Mouse (Mus musculus) forebrain, embryonic 16.5 days (tissue): ENCODE data around the gene Dcaf8. TPM values are rescaled to one million over a fixed set of nuclear protein-coding genes. Genes with fewer than 3 reads are reported as not detected.

Source experiments
- ATAC-seq: fragments of 200-750 bp; cut with Nextera tagmentation; 2 replicates; pipeline ENCODE4 v1.8.0; 2017; ENCODE audit warnings: mild to moderate bottlenecking, moderate library complexity
- H3K27ac ChIP-seq: fragments of 300-500 bp; sonication (generic); 2 replicates; pipeline ENCODE4 v1.5.1; 2014; ENCODE audit warnings: low read length, control low read depth
- H3K27me3 ChIP-seq: fragments of 300-500 bp; sonication (generic); replicated peaks from 2 replicates; pipeline ENCODE4 v1.6.1; 2014; ENCODE audit warnings: low read length; ENCODE audit not compliant: control insufficient read depth, insufficient read depth
- H3K36me3 ChIP-seq: fragments of 300-500 bp; sonication (generic); 2 replicates; pipeline ENCODE4 v1.6.1; 2014; ENCODE audit not compliant: control insufficient read depth, insufficient read depth
- H3K4me1 ChIP-seq: fragments of 300-500 bp; sonication (generic); replicated peaks from 2 replicates; pipeline ENCODE4 v1.6.1; 2014; ENCODE audit warnings: low read length; ENCODE audit not compliant: control insufficient read depth, insufficient read depth
- H3K4me2 ChIP-seq: fragments of 300-500 bp; sonication (generic); 2 replicates; pipeline ENCODE4 v1.6.1; 2014; ENCODE audit warnings: mild to moderate bottlenecking, low read length, control low read depth
- H3K4me3 ChIP-seq: fragments of 300-500 bp; sonication (generic); replicated peaks from 2 replicates; pipeline ENCODE4 v1.5.1; 2014; ENCODE audit warnings: mild to moderate bottlenecking, low read length, control low read depth
- H3K9ac ChIP-seq: fragments of 300-500 bp; sonication (generic); replicated peaks from 2 replicates; pipeline ENCODE4 v1.6.1; 2014; ENCODE audit warnings: low read depth, low read length, control low read depth
- H3K9me3 ChIP-seq: fragments of 300-500 bp; sonication (generic); 2 replicates; pipeline ENCODE4 v1.6.1; 2016; ENCODE audit warnings: low read length; ENCODE audit not compliant: control insufficient read depth
- WGBS: fragments of 180-500 bp; shearing (Covaris S2); extraction: QIAGEN DNeasy Blood & Tissue Kit; methylation state at CpG from one replicate; pipeline ENCODE4 v1.1.7; 2014; 5-methylcytosine and 5-hydroxymethylcytosine counted together
- polyA plus RNA-seq: library from polyadenylated mRNA; unstranded; fragments of >200 nt; fragmentation: Nextera tagmentation; extraction: Ambion mirVana; gene quantifications from 2 replicates; pipeline ENCODE4 v1.2.1, GENCODE M21; 2015

The Dcaf8 gene
- polyA plus RNA-seq, 1 experiment from 2014 or later = 106 TPM

- Histone ChIP-seq H3K27me3 (no peaks in the 10 kb centered on the region), H3K27ac (no peak overlapping the region), H3K9me3 (no peaks in the 10 kb centered on the region), H3K4me3 (no peak overlapping the region), H3K36me3 (peaks cover 20% of the 10 kb centered on the region), H3K9ac (no peak overlapping the region), H3K4me1 (no peaks in the 10 kb centered on the region), H3K4me2 (no peak overlapping the region)
- no peak for ATAC-seq
- 84% methylated on average over 3 of the region's 3 CpGs for WGBS
Measured at GRCm38 (mm10) chr1:172181777-172182176, 33.9 kb downstream of the Dcaf8 start.

- Histone ChIP-seq H3K9ac (no peak overlapping the region), H3K4me3 (no peak overlapping the region), H3K36me3 (peaks cover 28% of the 10 kb centered on the region), H3K9me3 (no peaks in the 10 kb centered on the region), H3K4me1 (no peaks in the 10 kb centered on the region), H3K4me2 (no peak overlapping the region), H3K27me3 (no peaks in the 10 kb centered on the region), H3K27ac (no peak overlapping the region)
- WGBS = 97% methylated on average over 6 of the region's 6 CpGs
- ATAC-seq = no peak
Measured at GRCm38 (mm10) chr1:172183056-172183455, 35.2 kb downstream of the Dcaf8 start.

- Histone ChIP-seq H3K27ac (no peak overlapping the region), H3K4me3 (no peak overlapping the region), H3K9me3 (no peaks in the 10 kb centered on the region), H3K9ac (no peak overlapping the region), H3K36me3 (peaks cover 26% of the 10 kb centered on the region), H3K4me1 (no peaks in the 10 kb centered on the region), H3K4me2 (no peak overlapping the region), H3K27me3 (no peaks in the 10 kb centered on the region)
- ATAC-seq = no peak
Measured at GRCm38 (mm10) chr1:172183915-172184314, 36.0 kb downstream of the Dcaf8 start.

GRCm38 (mm10) chr1:172186401-172187289 is 38.8 kb downstream of the Dcaf8 start:
- Histone ChIP-seq H3K27ac (no peak overlapping the region), H3K9ac (no peak overlapping the region), H3K4me3 (no peak overlapping the region), H3K4me1 (no peaks in the 10 kb centered on the region), H3K9me3 (no peaks in the 10 kb centered on the region), H3K4me2 (no peak overlapping the region), H3K36me3 (peaks cover 27% of the 10 kb centered on the region), H3K27me3 (no peaks in the 10 kb centered on the region)
- ATAC-seq = no peak
- 94% methylated on average over 10 of the region's 10 CpGs for WGBS

- Histone ChIP-seq H3K4me2 (no peak overlapping the region), H3K27ac (no peak overlapping the region), H3K4me1 (no peaks in the 10 kb centered on the region), H3K4me3 (no peak overlapping the region), H3K36me3 (peaks cover 32% of the 10 kb centered on the region), H3K27me3 (no peaks in the 10 kb centered on the region), H3K9ac (no peak overlapping the region), H3K9me3 (no peaks in the 10 kb centered on the region)
- WGBS = 70% methylated on average over 4 of the region's 4 CpGs
- no peak for ATAC-seq
Measured at GRCm38 (mm10) chr1:172188891-172189290, 41.0 kb downstream of the Dcaf8 start.

GRCm38 (mm10) chr1:172191578-172191977 is 43.7 kb downstream of the Dcaf8 start:
- ATAC-seq = no peak
- H3K36me3 ChIP-seq = peaks cover 39% of the 10 kb centered on the region
- WGBS = 97% methylated on average over 2 of the region's 2 CpGs

GRCm38 (mm10) chr1:172192217-172192616 is 44.3 kb downstream of the Dcaf8 start:
- no peaks in the 10 kb centered on the region for H3K27me3 ChIP-seq
- H3K27ac ChIP-seq = no peak overlapping the region
- WGBS = 88% methylated on average over 3 of the region's 3 CpGs
- no peak overlapping the region for H3K9ac ChIP-seq
- H3K4me1 ChIP-seq = no peaks in the 10 kb centered on the region
- peaks cover 39% of the 10 kb centered on the region for H3K36me3 ChIP-seq
- no peak overlapping the region for H3K4me2 ChIP-seq
- ATAC-seq = no peak
- no peak overlapping the region for H3K4me3 ChIP-seq
- H3K9me3 ChIP-seq = no peaks in the 10 kb centered on the region

More at GRCm38 (mm10) chr1:172191578-172191977, 43.7 kb downstream of the Dcaf8 start:
- Histone ChIP-seq H3K4me2 (no peak overlapping the region), H3K9ac (no peak overlapping the region), H3K27ac (no peak overlapping the region), H3K4me3 (no peak overlapping the region), H3K27me3 (no peaks in the 10 kb centered on the region), H3K9me3 (no peaks in the 10 kb centered on the region), H3K4me1 (no peaks in the 10 kb centered on the region)

GRCm38 (mm10) chr1:172194435-172194834 is 46.6 kb downstream of the Dcaf8 start:
- peaks cover 36% of the 10 kb centered on the region for H3K36me3 ChIP-seq
- WGBS = 68% methylated on average over 8 of the region's 8 CpGs
- 0 out of 2 replicates have a peak overlapping the region, but pooled peaks have one; percentile 12 for H3K27ac ChIP-seq

GRCm38 (mm10) chr1:172197146-172197545 is 49.3 kb downstream of the Dcaf8 start:
- Histone ChIP-seq H3K36me3 (peaks cover 30% of the 10 kb centered on the region), H3K27ac (no peak overlapping the region; the same call in 1 of the 2 replicates), H3K9ac (no peak overlapping the region), H3K4me2 (no peak overlapping the region), H3K4me1 (peaks cover 23% of the 10 kb centered on the region), H3K4me3 (no peak overlapping the region), H3K27me3 (no peaks in the 10 kb centered on the region), H3K9me3 (no peaks in the 10 kb centered on the region)
- WGBS = 82% methylated on average over 3 of the region's 3 CpGs
- no peak for ATAC-seq

More at GRCm38 (mm10) chr1:172194435-172194834, 46.6 kb downstream of the Dcaf8 start:
- Histone ChIP-seq H3K9ac (no peak overlapping the region), H3K27me3 (no peaks in the 10 kb centered on the region), H3K4me1 (no peaks in the 10 kb centered on the region), H3K4me3 (no peak overlapping the region), H3K4me2 (no peak overlapping the region), H3K9me3 (no peaks in the 10 kb centered on the region)
- ATAC-seq = no peak
